Mouse (Mus musculus) forebrain, embryonic 11.5 days (tissue): ENCODE measurements around the gene Plekha3. TPM values are rescaled to one million over a fixed set of nuclear protein-coding genes. Genes with fewer than 3 reads are reported as not detected.

Experiments used
- ATAC-seq: fragments of 200-750 bp; cut with Nextera tagmentation; replicated peaks from 2 replicates; pipeline ENCODE4 v1.8.0; 2017; ENCODE audit warnings: moderate TSS enrichment; ENCODE audit not compliant: low FRiP score
- DNase-seq: peaks from one replicate; pipeline ENCODE4 v3.0.0-alpha.2; 2017; ENCODE audit warnings: low spot score
- H3K27ac ChIP-seq: fragments of 300-500 bp; sonication (generic); 2 replicates; pipeline ENCODE4 v1.5.1; 2014; ENCODE audit warnings: low read depth, low read length
- H3K27me3 ChIP-seq: fragments of 300-500 bp; sonication (generic); 2 replicates; pipeline ENCODE4 v1.6.1; 2014; ENCODE audit warnings: mild to moderate bottlenecking, low read length, mixed read lengths; ENCODE audit not compliant: control insufficient read depth, insufficient read depth
- H3K36me3 ChIP-seq: fragments of 300-500 bp; sonication (generic); 2 replicates; pipeline ENCODE4 v1.6.1; 2014; ENCODE audit warnings: mild to moderate bottlenecking, low read length, moderate library complexity, mixed read lengths; ENCODE audit not compliant: control insufficient read depth, insufficient read depth
- H3K4me1 ChIP-seq: fragments of 300-500 bp; sonication (generic); replicated peaks from 2 replicates; pipeline ENCODE4 v1.6.1; 2014; ENCODE audit warnings: low read length, mixed read lengths; ENCODE audit not compliant: control insufficient read depth, insufficient read depth
- H3K4me2 ChIP-seq: fragments of 300-500 bp; sonication (generic); 2 replicates; pipeline ENCODE4 v1.6.1; 2014; ENCODE audit warnings: low read depth, mild to moderate bottlenecking, low read length, moderate library complexity, mixed read lengths; ENCODE audit not compliant: severe bottlenecking
- H3K4me3 ChIP-seq: fragments of 300-500 bp; sonication (generic); 2 replicates; pipeline ENCODE4 v1.5.1; 2014; ENCODE audit warnings: low read depth, low read length
- H3K9ac ChIP-seq: fragments of 300-500 bp; sonication (generic); 2 replicates; pipeline ENCODE4 v1.6.1; 2014; ENCODE audit warnings: low read length
- H3K9me3 ChIP-seq: fragments of 300-500 bp; sonication (generic); 2 replicates; pipeline ENCODE4 v1.6.1; 2016; ENCODE audit warnings: low read length, mixed read lengths; ENCODE audit not compliant: control insufficient read depth
- WGBS: fragments of 180-500 bp; shearing (Covaris S2); extraction: QIAGEN DNeasy Blood & Tissue Kit; methylation state at CpG from one replicate; pipeline ENCODE4 v1.1.7; 2014; 5-methylcytosine and 5-hydroxymethylcytosine counted together
- polyA plus RNA-seq: library from polyadenylated mRNA; unstranded; fragments of >200 nt; fragmentation: Nextera tagmentation; extraction: Ambion mirVana; gene quantifications from 2 replicates; pipeline ENCODE4 v1.2.1, GENCODE M21; 2014

The Plekha3 gene
- polyA plus RNA-seq, 1 experiment from 2014 or later = 15.3 TPM

DNA sequence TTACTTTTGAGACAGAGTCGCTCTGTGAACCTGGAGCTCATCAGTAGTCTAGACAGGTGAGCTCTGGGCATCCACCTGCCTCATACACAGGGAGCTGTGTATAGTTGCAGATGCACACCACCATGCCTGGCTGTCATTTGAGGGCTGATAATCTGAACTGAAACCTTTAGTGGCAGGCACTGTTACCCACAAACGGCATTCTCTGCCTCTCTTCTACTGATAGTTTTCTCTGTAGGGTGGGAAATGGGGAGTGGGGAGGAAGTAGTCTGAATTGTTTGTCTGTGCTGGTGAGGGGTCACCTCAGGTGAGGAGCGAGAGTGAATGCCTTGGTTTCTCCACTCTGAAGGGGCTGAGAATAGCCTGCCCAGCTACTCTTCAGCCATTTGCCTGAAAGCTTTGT lies 12.5 kb downstream of the Plekha3 start:
- H3K9ac ChIP-seq = no peak overlapping the region
- no peak for ATAC-seq
- no peaks in the 10 kb centered on the region for H3K4me1 ChIP-seq
- no peak for DNase-seq
- H3K27me3 ChIP-seq = no peaks in the 10 kb centered on the region
- H3K4me3 ChIP-seq = no peak overlapping the region
- no peaks in the 10 kb centered on the region for H3K9me3 ChIP-seq
- H3K27ac ChIP-seq = no peak overlapping the region
- H3K36me3 ChIP-seq = no peaks in the 10 kb centered on the region; the same call in 1 of the 2 replicates
- 75% methylated on average over 3 of the region's 3 CpGs for WGBS
- H3K4me2 ChIP-seq = no peak overlapping the region

DNA sequence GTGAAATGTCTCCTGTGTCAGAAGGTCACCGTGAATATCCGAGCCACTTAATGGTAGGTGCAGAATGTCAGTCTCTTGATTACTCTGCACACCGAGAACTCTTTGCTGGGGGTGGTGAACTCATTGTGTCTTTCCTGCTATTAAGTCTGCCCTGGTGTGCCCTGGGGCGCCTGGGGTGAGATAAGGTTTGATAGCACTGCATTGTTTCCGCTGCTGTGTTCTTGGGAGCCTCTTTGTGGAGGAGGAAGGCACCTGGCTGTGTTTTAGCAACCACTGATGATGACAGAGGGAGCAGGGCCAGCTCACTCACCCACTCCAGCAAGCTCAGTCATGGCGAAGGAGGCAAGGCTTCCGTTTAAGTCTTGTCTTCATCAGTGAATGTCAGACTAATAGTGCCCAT lies 13.1 kb downstream of the Plekha3 start:
- no peak for DNase-seq
- H3K27me3 ChIP-seq = no peaks in the 10 kb centered on the region
- no peaks in the 10 kb centered on the region; the same call in 1 of the 2 replicates for H3K36me3 ChIP-seq
- 81% methylated on average over 7 of the region's 7 CpGs for WGBS
- no peak overlapping the region for H3K27ac ChIP-seq
- no peaks in the 10 kb centered on the region for H3K4me1 ChIP-seq
- H3K4me2 ChIP-seq = no peak overlapping the region
- no peak overlapping the region for H3K9ac ChIP-seq
- no peak overlapping the region for H3K4me3 ChIP-seq
- ATAC-seq = no peak
- no peaks in the 10 kb centered on the region for H3K9me3 ChIP-seq

GRCm38 (mm10) chr2:76690436-76691204 lies 15.5 kb downstream of the Plekha3 start:
- Histone ChIP-seq H3K9ac (no peak overlapping the region), H3K4me2 (no peak overlapping the region), H3K9me3 (no peaks in the 10 kb centered on the region), H3K4me1 (no peaks in the 10 kb centered on the region), H3K4me3 (no peak overlapping the region), H3K27me3 (no peaks in the 10 kb centered on the region), H3K36me3 (no peaks in the 10 kb centered on the region; the same call in 1 of the 2 replicates), H3K27ac (no peak overlapping the region)
- 88% methylated on average over 12 of the region's 12 CpGs for WGBS
- DNase-seq (no peak), ATAC-seq (no peak)

GRCm38 (mm10) chr2:76693765-76694164 lies 18.7 kb downstream of the Plekha3 start:
- no peak overlapping the region for H3K4me2 ChIP-seq
- no peak overlapping the region for H3K9ac ChIP-seq
- H3K27me3 ChIP-seq = no peaks in the 10 kb centered on the region
- DNase-seq (no peak), ATAC-seq (no peak)
- no peak overlapping the region for H3K4me3 ChIP-seq
- H3K4me1 ChIP-seq = no peaks in the 10 kb centered on the region
- H3K27ac ChIP-seq = no peak overlapping the region
- 78% methylated on average over 5 of the region's 5 CpGs for WGBS
- H3K9me3 ChIP-seq = no peaks in the 10 kb centered on the region
- no peaks in the 10 kb centered on the region; the same call in 1 of the 2 replicates for H3K36me3 ChIP-seq

DNA sequence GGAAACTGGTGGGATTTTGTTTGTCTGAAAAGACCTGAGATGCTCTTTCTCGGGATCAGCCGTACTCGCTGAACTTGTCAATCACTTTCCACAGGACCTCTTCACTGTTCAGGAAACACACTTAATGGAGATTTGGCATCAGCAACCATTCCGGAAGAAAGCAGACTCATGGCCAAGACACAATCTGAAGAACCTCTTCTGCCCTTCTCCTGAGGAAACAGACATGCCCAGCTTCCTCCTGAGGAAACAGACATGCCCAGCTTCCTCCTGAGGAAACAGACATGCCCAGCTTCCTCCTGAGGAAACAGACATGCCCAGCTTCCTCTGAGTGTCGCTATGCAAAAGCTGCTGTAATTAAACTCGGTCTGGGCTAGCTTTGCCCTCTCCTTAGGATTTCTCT lies 20.2 kb downstream of the Plekha3 start:
- Histone ChIP-seq H3K4me2 (no peak overlapping the region), H3K36me3 (no peaks in the 10 kb centered on the region; the same call in 1 of the 2 replicates), H3K27me3 (no peaks in the 10 kb centered on the region), H3K9me3 (no peaks in the 10 kb centered on the region), H3K27ac (no peak overlapping the region), H3K9ac (no peak overlapping the region), H3K4me1 (no peaks in the 10 kb centered on the region), H3K4me3 (no peak overlapping the region)
- ATAC-seq = no peak
- 92% methylated on average over 6 of the region's 6 CpGs for WGBS
- DNase-seq = no peak

GRCm38 (mm10) chr2:76702188-76702587 lies 27.1 kb downstream of the Plekha3 start:
- Histone ChIP-seq H3K36me3 (no peaks in the 10 kb centered on the region; the same call in 1 of the 2 replicates), H3K9me3 (no peaks in the 10 kb centered on the region), H3K4me1 (no peaks in the 10 kb centered on the region), H3K27me3 (no peaks in the 10 kb centered on the region), H3K4me3 (no peak overlapping the region), H3K4me2 (no peak overlapping the region), H3K9ac (no peak overlapping the region), H3K27ac (no peak overlapping the region)
- 98% methylated on average over 3 of the region's 3 CpGs for WGBS
- ATAC-seq (no peak), DNase-seq (peak; percentile 22)

GRCm38 (mm10) chr2:76702751-76703150 lies 27.7 kb downstream of the Plekha3 start:
- WGBS = 84% methylated on average over 5 of the region's 5 CpGs

GRCm38 (mm10) chr2:76705655-76706054 lies 30.6 kb downstream of the Plekha3 start:
- Histone ChIP-seq H3K27me3 (no peaks in the 10 kb centered on the region), H3K9ac (no peak overlapping the region), H3K4me1 (no peaks in the 10 kb centered on the region), H3K9me3 (peaks cover 2% of the 10 kb centered on the region), H3K27ac (no peak overlapping the region), H3K36me3 (no peaks in the 10 kb centered on the region; the same call in 1 of the 2 replicates), H3K4me3 (no peak overlapping the region), H3K4me2 (no peak overlapping the region)
- 88% methylated on average over 13 of the region's 13 CpGs for WGBS
- ATAC-seq = no peak
- DNase-seq = no peak

More at GRCm38 (mm10) chr2:76702751-76703150, 27.7 kb downstream of the Plekha3 start:
- Histone ChIP-seq H3K4me3 (no peak overlapping the region), H3K9me3 (no peaks in the 10 kb centered on the region), H3K4me1 (no peaks in the 10 kb centered on the region), H3K36me3 (no peaks in the 10 kb centered on the region), H3K4me2 (no peak overlapping the region), H3K27me3 (no peaks in the 10 kb centered on the region), H3K27ac (no peak overlapping the region), H3K9ac (no peak overlapping the region)
- DNase-seq = no peak
- ATAC-seq = no peak

- Histone ChIP-seq H3K4me1 (no peaks in the 10 kb centered on the region), H3K27ac (no peak overlapping the region), H3K4me2 (no peak overlapping the region), H3K36me3 (no peaks in the 10 kb centered on the region; the same call in 1 of the 2 replicates), H3K27me3 (no peaks in the 10 kb centered on the region), H3K9ac (no peak overlapping the region), H3K4me3 (no peak overlapping the region), H3K9me3 (peaks cover 6% of the 10 kb centered on the region)
- DNase-seq (no peak), ATAC-seq (no peak)
- WGBS = 98% methylated on average over 3 of the region's 3 CpGs
Measured at GRCm38 (mm10) chr2:76708512-76708911, 33.4 kb downstream of the Plekha3 start.
